Mouse (Mus musculus) intestine, embryonic 14.5 days (tissue): ENCODE results near the gene Unk. TPM values are rescaled to one million over a fixed set of nuclear protein-coding genes. Genes with fewer than 3 reads are reported as not detected.

Source experiments
- ATAC-seq: fragments of 200-750 bp; cut with Nextera tagmentation; replicated peaks from 2 replicates; pipeline ENCODE4 v1.8.0; 2017; ENCODE audit warnings: low read depth, moderate number of reproducible peaks, moderate TSS enrichment, moderate library complexity; ENCODE audit not compliant: low FRiP score, low TSS enrichment
- DNase-seq: peaks from one replicate; pipeline ENCODE4 v3.0.0-alpha.2; 2018; ENCODE audit warnings: low spot score
- H3K27ac ChIP-seq: fragments of 300-500 bp; sonication (generic); 2 replicates; pipeline ENCODE4 v1.5.1; 2014; ENCODE audit warnings: low read depth, mild to moderate bottlenecking, control low read depth
- H3K27me3 ChIP-seq: fragments of 300-500 bp; sonication (generic); replicated peaks from 2 replicates; pipeline ENCODE4 v1.6.1; 2014; ENCODE audit warnings: low read length, control low read depth; ENCODE audit not compliant: control insufficient read depth, insufficient read depth
- H3K36me3 ChIP-seq: fragments of 300-500 bp; sonication (generic); 2 replicates; pipeline ENCODE4 v1.6.1; 2014; ENCODE audit warnings: low read length, control low read depth; ENCODE audit not compliant: control insufficient read depth, insufficient read depth
- H3K4me1 ChIP-seq: fragments of 300-500 bp; sonication (generic); replicated peaks from 2 replicates; pipeline ENCODE4 v1.6.1; 2014; ENCODE audit warnings: low read length, control low read depth, mixed read lengths; ENCODE audit not compliant: control insufficient read depth, insufficient read depth
- H3K4me2 ChIP-seq: fragments of 300-500 bp; sonication (generic); 2 replicates; pipeline ENCODE4 v1.6.1; 2014; ENCODE audit warnings: low read length
- H3K4me3 ChIP-seq: fragments of 300-500 bp; sonication (generic); 2 replicates; pipeline ENCODE4 v1.5.1; 2014; ENCODE audit warnings: low read depth, low read length, control low read depth, mixed read lengths
- H3K9ac ChIP-seq: fragments of 300-500 bp; sonication (generic); 2 replicates; pipeline ENCODE4 v1.6.1; 2014; ENCODE audit warnings: mild to moderate bottlenecking, low read length
- H3K9me3 ChIP-seq: fragments of 300-500 bp; sonication (generic); 2 replicates; pipeline ENCODE4 v1.6.1; 2016; ENCODE audit warnings: low read length, control low read depth; ENCODE audit not compliant: control insufficient read depth
- WGBS: fragments of 180-500 bp; shearing (Covaris S2); extraction: QIAGEN DNeasy Blood & Tissue Kit; methylation state at CpG from one replicate; pipeline ENCODE4 v1.1.7; 2014; 5-methylcytosine and 5-hydroxymethylcytosine counted together
- polyA plus RNA-seq: library from polyadenylated mRNA; unstranded; fragments of >200 nt; fragmentation: Nextera tagmentation; extraction: Ambion mirVana; gene quantifications from 2 replicates; pipeline ENCODE4 v1.2.1, GENCODE M21; 2014

Gene Unk
- polyA plus RNA-seq, 1 experiment from 2014 or later: 29.8 TPM

DNA sequence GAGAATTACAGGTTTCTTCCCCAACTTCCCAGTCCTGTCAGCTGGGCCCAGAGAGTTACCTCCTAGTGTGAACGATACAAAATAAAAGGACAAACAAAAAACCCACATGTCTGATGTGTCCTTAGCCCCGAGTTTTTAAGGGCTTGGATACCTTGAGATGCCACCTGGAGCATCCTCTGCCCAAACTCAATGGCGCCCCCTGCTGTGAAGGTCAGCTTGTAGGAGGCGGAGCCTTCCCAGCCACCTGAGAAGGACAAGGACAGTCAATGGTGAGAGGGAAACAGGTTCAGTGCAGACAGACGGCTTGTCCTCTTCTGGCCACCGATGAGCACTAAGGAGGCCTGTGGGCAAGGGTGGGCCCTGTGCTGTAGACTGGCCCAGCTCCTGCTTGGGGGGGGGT, 51.0 kb downstream of the Unk start:
- Histone ChIP-seq H3K4me3 (no peak overlapping the region), H3K27ac (no peak overlapping the region), H3K4me1 (peaks cover 27% of the 10 kb centered on the region), H3K27me3 (no peaks in the 10 kb centered on the region), H3K9me3 (no peaks in the 10 kb centered on the region), H3K9ac (no peak overlapping the region), H3K36me3 (peaks cover 53% of the 10 kb centered on the region), H3K4me2 (no peak overlapping the region)
- 58% methylated on average over 6 of the region's 6 CpGs for WGBS
- ATAC-seq (no peak), DNase-seq (peak; percentile 77)

DNA sequence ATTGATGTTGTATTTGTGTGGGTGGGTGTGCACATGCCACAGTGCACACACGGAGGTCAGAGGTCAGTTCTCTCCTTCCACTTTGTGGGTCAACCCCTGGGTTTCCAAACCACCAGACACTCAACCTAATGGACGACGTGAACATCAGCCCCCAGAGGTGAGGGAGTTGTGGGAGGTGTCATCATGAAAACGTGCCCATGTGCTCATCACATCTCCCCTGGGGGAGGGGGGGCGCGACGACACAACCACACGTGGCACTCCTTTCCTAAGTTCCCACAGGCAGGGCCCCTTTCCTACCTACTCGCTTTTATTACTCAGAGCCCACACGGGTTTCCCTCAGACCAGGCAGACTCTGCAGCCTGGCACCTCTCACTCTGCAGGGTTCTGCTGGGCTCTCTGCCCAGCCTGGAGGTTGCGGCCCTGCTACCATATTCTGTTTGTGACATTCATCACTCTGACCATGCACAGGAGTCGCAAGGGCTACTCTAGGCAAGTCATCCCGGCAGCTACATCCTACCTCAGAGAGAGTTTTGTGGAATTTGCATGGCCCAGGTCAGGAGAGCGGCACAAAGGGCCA, 53.1 kb downstream of the Unk start:
- ATAC-seq: no peak
- no peaks in the 10 kb centered on the region for H3K27me3 ChIP-seq

DNA sequence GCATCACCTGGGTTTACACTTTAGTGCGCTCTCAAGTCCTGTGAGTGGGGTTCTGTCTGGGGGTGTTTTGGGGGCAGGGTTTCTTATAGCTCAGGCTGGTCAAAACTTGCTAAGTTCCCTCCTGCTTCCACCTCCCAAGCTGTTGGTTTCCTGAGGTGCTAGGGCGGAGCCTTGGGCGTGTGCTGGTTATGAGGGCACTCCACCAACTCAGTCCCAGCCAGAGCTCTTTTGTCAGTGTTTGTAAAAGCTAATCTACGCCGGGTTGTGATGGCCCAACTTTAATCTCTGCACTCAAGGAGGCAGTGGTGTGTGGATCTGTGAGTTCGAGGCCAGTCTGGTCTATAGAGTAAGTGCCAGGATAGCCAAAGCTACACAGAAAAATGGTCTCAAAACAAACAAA, 54.0 kb downstream of the Unk start:
- peaks cover 19% of the 10 kb centered on the region for H3K4me1 ChIP-seq
- H3K4me3 ChIP-seq: no peak overlapping the region
- WGBS: 87% methylated on average over 6 of the region's 6 CpGs
- no peaks in the 10 kb centered on the region for H3K27me3 ChIP-seq
- H3K4me2 ChIP-seq: no peak overlapping the region
- H3K27ac ChIP-seq: no peak overlapping the region
- H3K36me3 ChIP-seq: peaks cover 49% of the 10 kb centered on the region
- no peak overlapping the region for H3K9ac ChIP-seq
- ATAC-seq (no peak), DNase-seq (no peak)
- H3K9me3 ChIP-seq: no peaks in the 10 kb centered on the region

More for the DNA sequence above, 53.1 kb downstream of the Unk start:
- Histone ChIP-seq H3K9ac (no peak overlapping the region), H3K9me3 (no peaks in the 10 kb centered on the region), H3K4me1 (peaks cover 25% of the 10 kb centered on the region), H3K27ac (no peak overlapping the region), H3K4me3 (no peak overlapping the region), H3K4me2 (no peak overlapping the region), H3K36me3 (peaks cover 53% of the 10 kb centered on the region)
- 87% methylated on average over 14 of the region's 14 CpGs for WGBS
- DNase-seq: no peak

DNA sequence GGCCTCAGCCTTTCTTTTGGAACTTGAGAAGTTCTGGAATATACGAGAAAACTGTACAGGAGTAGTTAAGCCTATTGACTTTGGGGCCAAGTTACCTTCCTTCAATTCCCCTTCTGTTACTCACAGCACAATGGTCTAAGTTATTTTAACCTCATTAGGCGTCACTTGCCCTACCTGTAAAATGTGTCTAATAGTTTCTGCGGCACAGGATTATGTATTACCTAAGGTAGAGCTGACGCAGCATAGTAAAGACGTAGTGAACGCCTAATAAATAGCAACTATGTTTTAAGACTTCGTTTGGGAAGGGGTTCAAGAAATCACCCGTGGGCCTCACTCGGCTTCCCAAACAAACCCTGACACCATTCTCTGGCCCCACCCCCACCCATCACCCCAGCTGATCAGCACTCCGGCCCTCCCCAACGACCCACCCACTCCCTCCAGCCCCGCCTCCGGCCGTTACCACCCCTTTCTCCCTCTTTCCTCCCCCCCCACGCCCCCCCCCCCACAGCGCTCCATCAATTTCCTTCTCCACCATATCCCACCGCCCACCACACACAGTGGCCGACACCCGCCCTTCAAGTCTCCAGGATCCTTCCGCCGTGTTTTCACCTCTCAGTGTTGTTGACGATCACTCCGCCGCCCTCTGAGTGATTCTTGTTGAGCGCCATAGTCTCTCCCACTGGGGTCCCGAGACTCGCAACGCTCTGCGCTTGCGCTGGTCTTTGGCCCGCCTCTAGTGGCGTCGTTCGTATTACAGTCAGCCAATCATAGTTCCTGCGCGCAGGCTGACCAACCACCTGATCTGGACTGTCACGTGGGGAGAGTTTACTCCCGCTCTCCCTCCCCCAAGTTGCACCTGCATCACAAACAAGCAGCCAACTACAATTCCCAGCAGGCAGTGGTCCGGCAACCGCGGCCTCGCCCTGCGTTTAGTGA, 56.4 kb downstream of the Unk start, which contains the start of gene Wbp2:
Gene Wbp2, minus strand, starts transcription at position 738 of the 936 bp plus-strand sequence.
- H3K27ac ChIP-seq: peak within 1 kb of the TSS; percentile 82
- H3K4me2 ChIP-seq: peak within 1 kb of the TSS; percentile 71
- H3K4me3 ChIP-seq: peak within 1 kb of the TSS; percentile 54
- H3K9ac ChIP-seq: peak within 1 kb of the TSS; percentile 44
- DNase-seq: peak; percentile 96
- H3K9me3 ChIP-seq: no peaks in the 10 kb centered on the region
- no peaks in the 10 kb centered on the region for H3K27me3 ChIP-seq
- peaks cover 25% of the 10 kb centered on the region for H3K36me3 ChIP-seq
- ATAC-seq: peak; percentile 94
- WGBS: 5% methylated on average over 42 of the region's 43 CpGs
- H3K4me1 ChIP-seq: peaks cover 13% of the 10 kb centered on the region

DNA sequence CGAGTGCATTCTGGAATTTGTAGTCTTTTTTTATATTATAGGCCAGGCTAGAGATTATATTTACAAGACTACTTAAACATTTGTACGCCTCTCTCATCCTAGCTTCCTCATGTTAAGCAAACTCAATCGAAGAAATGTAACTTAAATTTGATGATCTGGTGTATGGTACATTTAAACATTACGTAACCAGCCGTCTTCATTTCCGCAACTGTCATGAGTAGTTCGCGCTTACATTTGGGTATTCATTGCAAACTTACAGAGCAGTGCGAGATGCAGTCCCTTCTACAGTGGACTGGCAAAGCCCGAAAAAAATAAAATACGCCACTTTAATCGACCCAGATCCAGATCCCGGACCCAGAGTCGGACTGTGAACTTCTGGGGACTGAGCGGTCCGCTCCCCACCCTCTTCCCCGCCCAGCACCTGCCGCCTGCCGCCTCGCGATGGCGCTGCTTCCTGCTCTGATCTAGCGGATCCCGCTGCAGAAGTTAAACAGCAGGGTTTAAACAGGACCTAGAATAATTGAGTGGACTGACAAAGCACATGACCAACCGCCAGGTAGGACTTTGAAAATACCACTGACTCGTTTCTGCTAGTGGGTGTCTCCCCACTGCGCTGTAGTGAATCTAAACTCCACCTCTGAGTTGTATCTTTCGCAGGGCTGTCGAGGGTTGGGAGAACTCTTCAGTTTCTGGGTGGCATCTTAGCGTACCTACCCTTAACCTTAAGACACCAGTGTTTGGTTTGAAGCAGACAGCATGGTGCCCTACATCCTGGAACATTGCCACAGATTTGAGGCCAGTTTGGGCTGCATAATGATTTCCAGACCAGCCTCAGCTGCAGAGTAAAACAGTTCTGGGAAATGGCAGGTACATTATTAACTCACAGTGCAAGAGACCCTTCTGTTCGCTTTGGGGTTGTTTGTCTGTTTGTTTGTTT, 57.3 kb downstream of the Unk start:
- H3K9me3 ChIP-seq: no peaks in the 10 kb centered on the region
- no peaks in the 10 kb centered on the region for H3K27me3 ChIP-seq
- peak overlapping the region; percentile 44 for H3K9ac ChIP-seq
- peak; percentile 94 for DNase-seq
- ATAC-seq: peak; percentile 79
- H3K36me3 ChIP-seq: peaks cover 16% of the 10 kb centered on the region
- peak overlapping the region; percentile 54 for H3K4me3 ChIP-seq
- H3K4me2 ChIP-seq: peak overlapping the region; percentile 65
- peaks cover 13% of the 10 kb centered on the region for H3K4me1 ChIP-seq
- 3% methylated on average over 31 of the region's 31 CpGs for WGBS
- peak overlapping the region; percentile 82 for H3K27ac ChIP-seq

DNA sequence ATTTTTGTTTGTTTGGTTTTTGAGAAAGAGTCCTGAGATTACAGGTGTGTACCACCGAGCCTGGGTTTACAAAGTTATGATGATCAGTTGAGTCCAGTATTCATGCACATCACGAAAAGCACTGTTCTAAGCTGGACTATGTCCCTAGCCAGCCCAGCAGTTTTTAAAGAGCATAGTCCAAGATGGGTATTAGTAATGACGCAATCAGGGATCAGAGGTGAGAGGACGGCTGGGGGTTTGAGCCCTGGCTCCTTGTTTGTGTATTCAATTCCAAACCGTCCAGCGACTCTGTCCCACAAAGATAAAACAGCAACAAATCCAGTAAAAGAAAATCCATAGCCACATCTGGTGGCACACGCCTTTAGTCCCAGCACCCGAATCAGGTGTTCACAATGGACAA, 58.1 kb downstream of the Unk start:
- no peak for DNase-seq
- peaks cover 13% of the 10 kb centered on the region for H3K4me1 ChIP-seq
- H3K36me3 ChIP-seq: peaks cover 10% of the 10 kb centered on the region
- H3K4me3 ChIP-seq: no peak overlapping the region
- H3K27me3 ChIP-seq: no peaks in the 10 kb centered on the region
- no peaks in the 10 kb centered on the region for H3K9me3 ChIP-seq
- H3K9ac ChIP-seq: no peak overlapping the region
- ATAC-seq: no peak
- H3K27ac ChIP-seq: no peak overlapping the region
- WGBS: 80% methylated on average over 8 of the region's 8 CpGs
- peak overlapping the region; percentile 65 for H3K4me2 ChIP-seq

DNA sequence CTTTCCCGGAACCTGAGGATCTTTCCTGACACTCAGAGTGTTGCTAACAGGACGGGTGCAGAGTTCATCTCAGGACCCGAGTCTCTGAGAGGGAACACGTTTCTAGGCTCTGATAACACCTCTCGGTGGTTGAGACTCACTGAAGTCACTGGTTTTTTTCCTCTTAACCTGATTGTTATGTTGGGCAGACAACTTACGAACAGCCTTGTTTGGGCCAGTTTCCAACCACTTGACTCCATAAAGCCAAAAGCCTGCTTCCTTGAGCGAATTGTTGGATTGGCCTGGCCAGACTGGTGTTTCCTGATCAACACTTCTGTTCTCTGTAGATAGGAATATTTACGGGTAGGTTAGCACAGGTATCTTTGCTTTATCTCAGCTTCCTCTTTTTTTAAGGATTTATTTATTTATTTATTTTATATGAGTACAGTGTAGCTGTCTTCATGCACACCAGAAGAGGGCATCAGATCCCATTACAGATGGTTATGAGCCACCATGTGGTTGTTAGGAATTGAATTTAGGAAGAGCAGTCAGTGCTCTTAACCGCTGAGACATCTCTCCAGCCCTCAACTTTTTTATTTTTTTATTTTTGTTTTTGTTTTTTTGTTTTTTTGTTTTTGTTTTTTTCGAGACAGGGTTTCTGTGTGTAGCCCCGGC, 58.7 kb downstream of the Unk start:
- Histone ChIP-seq H3K27ac (no peak overlapping the region), H3K4me3 (no peak overlapping the region), H3K27me3 (no peaks in the 10 kb centered on the region), H3K9me3 (no peaks in the 10 kb centered on the region), H3K4me2 (no peak overlapping the region), H3K4me1 (peaks cover 14% of the 10 kb centered on the region), H3K9ac (no peak overlapping the region), H3K36me3 (peaks cover 4% of the 10 kb centered on the region)
- no peak for DNase-seq
- 81% methylated on average over 11 of the region's 11 CpGs for WGBS
- no peak for ATAC-seq

DNA sequence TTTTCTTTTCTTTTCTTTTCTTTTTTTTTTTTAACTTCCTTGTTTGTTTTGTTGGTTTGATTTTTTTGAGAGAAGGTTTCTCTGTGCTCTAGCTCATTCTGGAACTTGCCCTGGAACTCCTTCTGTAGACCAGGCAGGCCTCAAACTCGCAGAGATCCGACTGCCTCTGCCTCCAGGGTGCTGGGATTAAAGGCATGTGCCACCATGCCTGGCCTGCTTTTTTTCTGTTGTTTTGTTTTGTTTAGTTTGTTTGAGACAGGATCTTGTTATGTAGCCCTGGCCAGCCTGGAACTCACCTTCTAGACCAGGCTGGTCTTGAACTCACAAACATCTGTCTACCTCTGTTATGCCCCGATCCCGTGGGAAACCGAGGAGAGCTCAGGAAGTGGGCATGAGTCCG, 59.4 kb downstream of the Unk start:
- H3K27ac ChIP-seq: no peak overlapping the region
- no peaks in the 10 kb centered on the region for H3K9me3 ChIP-seq
- no peak overlapping the region for H3K9ac ChIP-seq
- no peak overlapping the region for H3K4me2 ChIP-seq
- no peak overlapping the region for H3K4me3 ChIP-seq
- 0 out of 2 replicates have a peak, but pooled peaks cover 1% of the 10 kb centered on the region for H3K36me3 ChIP-seq
- no peak for ATAC-seq
- DNase-seq: no peak
- H3K4me1 ChIP-seq: peaks cover 17% of the 10 kb centered on the region
- no peaks in the 10 kb centered on the region for H3K27me3 ChIP-seq
- 89% methylated on average over 6 of the region's 6 CpGs for WGBS
